Mouse (Mus musculus) midbrain, postnatal 0 days (tissue): ENCODE data around the gene Brd7. TPM values are rescaled to one million over a fixed set of nuclear protein-coding genes. Genes with fewer than 3 reads are reported as not detected.

Experiments used
- ATAC-seq: fragments of 200-750 bp; cut with Nextera tagmentation; 2 replicates; pipeline ENCODE4 v1.8.0; 2017; ENCODE audit warnings: moderate number of reproducible peaks, mild to moderate bottlenecking, moderate TSS enrichment, moderate library complexity; ENCODE audit not compliant: low FRiP score
- DNase-seq: peaks from one replicate; pipeline ENCODE4 v3.0.0-alpha.2; 2015; ENCODE audit warnings: low spot score
- H3K27ac ChIP-seq: fragments of 300-500 bp; sonication (generic); 2 replicates; pipeline ENCODE4 v1.5.1; 2014; ENCODE audit warnings: low read depth, mild to moderate bottlenecking, low read length, mixed read lengths
- H3K27me3 ChIP-seq: fragments of 300-500 bp; sonication (generic); 2 replicates; pipeline ENCODE4 v1.6.1; 2014; ENCODE audit warnings: low read length, control low read depth, mixed read lengths; ENCODE audit not compliant: insufficient read depth
- H3K36me3 ChIP-seq: fragments of 300-500 bp; sonication (generic); 2 replicates; pipeline ENCODE4 v1.6.1; 2014; ENCODE audit warnings: low read length, control low read depth, mixed read lengths; ENCODE audit not compliant: insufficient read depth
- H3K4me1 ChIP-seq: fragments of 300-500 bp; sonication (generic); 2 replicates; pipeline ENCODE4 v1.6.1; 2014; ENCODE audit warnings: mild to moderate bottlenecking, control low read depth, antibody characterized with exemption, low read length, mixed read lengths; ENCODE audit not compliant: insufficient read depth
- H3K4me2 ChIP-seq: fragments of 300-500 bp; sonication (generic); 2 replicates; pipeline ENCODE4 v1.6.1; 2014; ENCODE audit warnings: low read depth, mild to moderate bottlenecking, low read length, mixed read lengths; ENCODE audit not compliant: poor library complexity, severe bottlenecking
- H3K4me3 ChIP-seq: fragments of 300-500 bp; sonication (generic); 2 replicates; pipeline ENCODE4 v1.5.1; 2014; ENCODE audit warnings: low read depth, mild to moderate bottlenecking, low read length, moderate library complexity
- H3K9ac ChIP-seq: fragments of 300-500 bp; sonication (generic); replicated peaks from 2 replicates; pipeline ENCODE4 v1.6.1; 2014; ENCODE audit warnings: mild to moderate bottlenecking, low read length, moderate library complexity, mixed read lengths; ENCODE audit not compliant: poor library complexity, severe bottlenecking
- H3K9me3 ChIP-seq: fragments of 300-500 bp; sonication (generic); 2 replicates; pipeline ENCODE4 v1.6.1; 2016; ENCODE audit warnings: low read length, control low read depth
- CTCF ChIP-seq: IDR thresholded peaks from 2 replicates; pipeline ENCODE4 v1.5.1; 2016; ENCODE audit warnings: antibody characterized with exemption, mild to moderate bottlenecking
- WGBS: fragments of 180-500 bp; shearing (Covaris S2); extraction: QIAGEN DNeasy Blood & Tissue Kit; methylation state at CpG from one replicate; pipeline ENCODE4 v1.1.7; 2014; 5-methylcytosine and 5-hydroxymethylcytosine counted together
- polyA plus RNA-seq: library from polyadenylated mRNA; unstranded; fragments of >200 nt; fragmentation: Nextera tagmentation; extraction: Ambion mirVana; gene quantifications from 2 replicates; pipeline ENCODE4 v1.2.1, GENCODE M21; 2015
- total RNA-seq: library from RNA; depleted of rRNA; stranded (reverse); fragments of >200 nt; gene quantifications from 2 replicates; pipeline ENCODE4 v1.2.3, GENCODE M21; 2014; rRNA removed

Brd7 gene
- total RNA-seq (29.7 and 35.6 TPM in 2 replicates), polyA plus RNA-seq (55.0 and 60.7 TPM in 2 replicates)

DNA sequence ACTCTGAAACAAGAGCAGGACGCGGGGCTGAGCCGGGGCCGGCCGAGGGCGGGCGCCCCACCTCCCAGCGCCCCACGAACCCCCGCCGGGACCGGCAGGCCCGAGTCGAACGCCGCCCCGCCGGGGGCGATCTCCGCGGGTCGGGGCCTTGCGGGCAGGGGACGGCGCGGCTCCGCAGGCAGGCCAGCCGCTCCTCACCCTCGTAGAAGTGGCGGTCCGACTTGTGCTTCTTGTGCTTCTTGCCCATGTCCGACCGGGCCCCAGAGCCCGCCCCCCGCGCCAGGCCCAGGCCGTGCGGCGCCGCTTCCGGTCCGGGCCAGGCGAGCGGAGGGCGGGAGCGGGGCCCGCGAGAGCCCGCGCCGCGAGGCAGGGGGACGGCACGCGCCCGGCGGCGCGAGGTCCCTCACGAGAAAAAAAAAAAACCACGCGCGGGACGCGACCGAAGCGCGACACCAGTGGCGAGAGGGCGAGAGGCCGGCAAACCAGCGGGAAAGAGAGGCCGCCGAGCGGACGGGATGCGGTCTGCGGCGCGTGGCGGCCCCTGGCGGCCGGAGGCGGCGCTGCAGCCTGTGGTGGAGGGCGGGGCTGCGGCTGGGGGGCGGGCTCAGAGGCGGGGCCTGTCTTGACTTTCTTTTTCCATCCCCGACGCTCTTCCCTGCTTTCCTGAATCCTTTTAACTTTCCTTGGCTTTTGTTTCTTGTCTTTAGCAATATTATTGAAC, at the start of gene Brd7:
Gene Brd7 (minus strand): TSS at position 487 of the 721 bp plus-strand sequence.
- Histone ChIP-seq H3K27me3 (no peaks in the 10 kb centered on the region), H3K9ac (peak within 1 kb of the TSS; percentile 88), H3K36me3 (peaks cover 6% of the 10 kb centered on the region; the same call in 1 of the 2 replicates), H3K4me3 (peak within 1 kb of the TSS; percentile 100), H3K4me1 (peaks cover 6% of the 10 kb centered on the region; the same call in 1 of the 2 replicates), H3K27ac (peak within 1 kb of the TSS; percentile 76), H3K4me2 (peak within 1 kb of the TSS; percentile 98), H3K9me3 (no peaks in the 10 kb centered on the region)
- WGBS: under 1% methylated on average over 54 of the region's 91 CpGs
- peak; percentile 79 for TF ChIP-seq CTCF
- DNase-seq (peak; percentile 82), ATAC-seq (peak; percentile 88)

DNA sequence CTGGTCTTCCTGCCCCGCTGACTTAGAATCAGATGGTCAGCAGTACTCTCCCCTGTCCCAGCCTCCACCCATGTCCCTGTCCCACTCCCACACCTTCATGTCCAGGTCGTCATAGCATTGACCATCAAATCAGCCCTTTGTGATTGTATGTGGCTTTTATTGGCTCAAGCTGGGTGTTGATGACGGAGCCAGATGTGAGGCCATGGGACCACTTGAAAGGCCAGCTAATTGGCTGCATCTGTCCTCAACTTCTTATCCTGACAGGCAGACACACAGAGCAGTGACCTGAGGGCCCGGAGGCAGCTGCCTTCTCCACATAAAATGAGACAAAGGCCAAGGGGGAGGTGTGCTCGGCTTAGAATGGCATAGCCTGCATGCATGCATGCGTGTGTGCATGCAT, 49.5 kb upstream of the Brd7 start:
- DNase-seq (no peak), ATAC-seq (no peak)
- peaks cover 2% of the 10 kb centered on the region; the same call in 1 of the 2 replicates for H3K9me3 ChIP-seq
- TF ChIP-seq CTCF: no peak
- no peaks in the 10 kb centered on the region for H3K36me3 ChIP-seq
- H3K9ac ChIP-seq: no peak overlapping the region
- H3K4me2 ChIP-seq: no peak overlapping the region
- H3K4me1 ChIP-seq: no peaks in the 10 kb centered on the region
- H3K27me3 ChIP-seq: no peaks in the 10 kb centered on the region
- no peak overlapping the region for H3K27ac ChIP-seq
- 82% methylated on average over 6 of the region's 6 CpGs for WGBS
- no peak overlapping the region for H3K4me3 ChIP-seq

DNA sequence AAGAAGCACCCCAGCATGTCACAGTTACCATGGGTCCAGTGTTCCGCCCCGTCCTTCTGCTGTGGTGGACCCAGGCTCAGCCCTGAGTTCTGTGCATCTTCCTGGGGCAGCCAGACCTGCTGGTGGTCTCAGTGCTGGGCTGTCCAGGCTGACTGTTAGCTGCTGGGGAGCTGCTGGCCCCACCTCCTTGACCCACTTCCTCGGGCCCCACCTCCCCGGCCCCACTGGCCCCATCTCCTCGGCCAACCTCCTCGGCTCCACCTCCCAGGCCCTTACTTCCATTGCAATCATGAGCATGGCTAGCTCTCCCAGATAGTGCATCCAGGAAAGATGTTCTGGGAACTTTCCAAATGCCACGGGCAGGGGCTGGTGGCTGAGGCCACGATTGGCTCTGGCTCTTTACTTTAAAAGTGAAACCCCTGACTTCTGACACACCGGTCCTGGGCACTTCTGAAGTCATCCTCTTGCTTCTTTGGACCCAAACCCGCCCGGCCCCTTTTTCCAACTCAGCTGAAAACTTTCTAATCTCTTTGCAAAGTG, 47.5 kb upstream of the Brd7 start:
- 65% methylated on average over 11 of the region's 11 CpGs for WGBS
- Histone ChIP-seq H3K27me3 (no peaks in the 10 kb centered on the region), H3K9ac (no peak overlapping the region), H3K4me2 (no peak overlapping the region), H3K36me3 (no peaks in the 10 kb centered on the region), H3K4me1 (no peaks in the 10 kb centered on the region), H3K4me3 (no peak overlapping the region), H3K9me3 (peaks cover 6% of the 10 kb centered on the region; the same call in 1 of the 2 replicates), H3K27ac (no peak overlapping the region)
- no peak for TF ChIP-seq CTCF
- ATAC-seq (no peak), DNase-seq (no peak)

DNA sequence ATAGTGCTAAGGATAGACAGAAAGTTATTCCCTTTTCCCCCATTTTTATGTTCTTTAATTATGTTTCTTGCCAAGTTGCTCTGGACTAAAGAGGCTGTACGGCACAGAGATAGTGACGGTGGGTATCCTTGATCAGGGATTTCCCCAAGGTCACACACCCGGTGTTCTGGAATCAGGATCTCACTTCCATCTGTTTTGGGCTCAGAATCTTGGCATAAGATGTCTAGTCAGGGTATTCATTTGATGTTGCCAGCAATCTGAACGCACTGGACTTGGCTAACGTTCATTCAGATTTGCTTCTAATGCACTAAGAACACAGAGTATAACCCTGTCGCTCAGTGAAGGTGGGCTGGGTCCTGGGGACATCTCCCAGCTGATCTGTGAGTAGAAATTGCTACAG, 45.7 kb upstream of the Brd7 start:
- DNase-seq: peak; percentile 25
- Histone ChIP-seq H3K9me3 (peaks cover 6% of the 10 kb centered on the region; the same call in 1 of the 2 replicates), H3K4me2 (no peak overlapping the region), H3K4me3 (no peak overlapping the region), H3K36me3 (no peaks in the 10 kb centered on the region), H3K27ac (no peak overlapping the region), H3K9ac (no peak overlapping the region), H3K4me1 (no peaks in the 10 kb centered on the region), H3K27me3 (no peaks in the 10 kb centered on the region)
- 92% methylated on average over 6 of the region's 6 CpGs for WGBS
- no peak for ATAC-seq
- no peak for TF ChIP-seq CTCF

DNA sequence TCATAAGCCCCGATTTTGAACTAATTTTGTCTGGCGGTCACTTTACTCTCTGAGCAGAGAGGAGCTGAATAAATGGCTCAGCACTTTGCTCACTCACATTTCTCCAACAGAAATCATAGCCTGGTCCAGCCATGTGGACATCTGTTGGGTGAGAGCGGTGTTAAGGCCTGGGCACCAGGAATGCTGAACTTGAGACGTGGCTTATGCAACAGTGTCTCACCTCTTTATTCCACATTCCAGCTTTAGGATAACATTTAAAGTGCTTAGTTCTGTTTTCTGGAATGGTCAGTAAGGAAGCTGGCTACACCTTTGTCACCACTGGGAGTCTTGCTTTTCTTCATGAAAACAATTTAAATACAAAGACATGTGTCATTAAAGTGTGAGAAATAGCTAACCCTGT, 36.1 kb upstream of the Brd7 start:
- Histone ChIP-seq H3K36me3 (no peaks in the 10 kb centered on the region), H3K4me2 (no peak overlapping the region), H3K9me3 (no peaks in the 10 kb centered on the region), H3K9ac (no peak overlapping the region), H3K4me3 (no peak overlapping the region), H3K27me3 (no peaks in the 10 kb centered on the region), H3K4me1 (no peaks in the 10 kb centered on the region), H3K27ac (no peak overlapping the region)
- ATAC-seq (no peak), DNase-seq (no peak)
- no peak for TF ChIP-seq CTCF
- 94% methylated on average over 4 of the region's 4 CpGs for WGBS

DNA sequence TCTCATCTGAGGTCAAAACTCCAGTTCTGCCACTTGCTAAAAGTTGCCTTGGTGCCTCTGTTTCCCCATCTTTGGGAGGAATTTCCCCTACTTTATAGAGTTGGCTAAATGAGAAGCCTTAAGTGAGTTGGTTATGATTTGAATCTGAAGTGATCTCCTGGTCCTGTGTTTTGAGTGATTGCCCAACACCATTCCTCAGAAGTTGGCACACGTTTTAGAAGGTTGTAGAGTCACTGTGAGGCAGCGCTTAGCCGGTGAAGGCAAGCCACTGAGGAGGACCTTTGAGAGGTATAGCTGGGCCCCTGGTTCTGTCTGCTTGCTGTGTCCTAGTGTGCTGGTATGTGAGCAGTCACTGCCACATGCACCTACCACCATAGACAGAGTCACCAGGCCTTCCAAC, 31.3 kb upstream of the Brd7 start:
- TF ChIP-seq CTCF: no peak
- H3K4me2 ChIP-seq: no peak overlapping the region
- DNase-seq: no peak
- H3K9me3 ChIP-seq: no peaks in the 10 kb centered on the region
- no peaks in the 10 kb centered on the region for H3K36me3 ChIP-seq
- H3K9ac ChIP-seq: no peak overlapping the region
- no peak overlapping the region for H3K4me3 ChIP-seq
- H3K4me1 ChIP-seq: no peaks in the 10 kb centered on the region
- 86% methylated on average over 3 of the region's 3 CpGs for WGBS
- H3K27me3 ChIP-seq: no peaks in the 10 kb centered on the region
- ATAC-seq: no peak
- H3K27ac ChIP-seq: no peak overlapping the region
